Mouse (Mus musculus) midbrain, postnatal 0 days (tissue): ENCODE measurements around the gene Zan. TPM values are rescaled to one million over a fixed set of nuclear protein-coding genes. Genes with fewer than 3 reads are reported as not detected.

Experiments used
- ATAC-seq: fragments of 200-750 bp; cut with Nextera tagmentation; 2 replicates; pipeline ENCODE4 v1.8.0; 2017; ENCODE audit warnings: moderate number of reproducible peaks, mild to moderate bottlenecking, moderate TSS enrichment, moderate library complexity; ENCODE audit not compliant: low FRiP score
- DNase-seq: peaks from one replicate; pipeline ENCODE4 v3.0.0-alpha.2; 2015; ENCODE audit warnings: low spot score
- H3K27ac ChIP-seq: fragments of 300-500 bp; sonication (generic); 2 replicates; pipeline ENCODE4 v1.5.1; 2014; ENCODE audit warnings: low read depth, mild to moderate bottlenecking, low read length, mixed read lengths
- H3K27me3 ChIP-seq: fragments of 300-500 bp; sonication (generic); 2 replicates; pipeline ENCODE4 v1.6.1; 2014; ENCODE audit warnings: low read length, control low read depth, mixed read lengths; ENCODE audit not compliant: insufficient read depth
- H3K36me3 ChIP-seq: fragments of 300-500 bp; sonication (generic); 2 replicates; pipeline ENCODE4 v1.6.1; 2014; ENCODE audit warnings: low read length, control low read depth, mixed read lengths; ENCODE audit not compliant: insufficient read depth
- H3K4me1 ChIP-seq: fragments of 300-500 bp; sonication (generic); 2 replicates; pipeline ENCODE4 v1.6.1; 2014; ENCODE audit warnings: mild to moderate bottlenecking, control low read depth, antibody characterized with exemption, low read length, mixed read lengths; ENCODE audit not compliant: insufficient read depth
- H3K4me2 ChIP-seq: fragments of 300-500 bp; sonication (generic); 2 replicates; pipeline ENCODE4 v1.6.1; 2014; ENCODE audit warnings: low read depth, mild to moderate bottlenecking, low read length, mixed read lengths; ENCODE audit not compliant: poor library complexity, severe bottlenecking
- H3K4me3 ChIP-seq: fragments of 300-500 bp; sonication (generic); 2 replicates; pipeline ENCODE4 v1.5.1; 2014; ENCODE audit warnings: low read depth, mild to moderate bottlenecking, low read length, moderate library complexity
- H3K9ac ChIP-seq: fragments of 300-500 bp; sonication (generic); replicated peaks from 2 replicates; pipeline ENCODE4 v1.6.1; 2014; ENCODE audit warnings: mild to moderate bottlenecking, low read length, moderate library complexity, mixed read lengths; ENCODE audit not compliant: poor library complexity, severe bottlenecking
- H3K9me3 ChIP-seq: fragments of 300-500 bp; sonication (generic); 2 replicates; pipeline ENCODE4 v1.6.1; 2016; ENCODE audit warnings: low read length, control low read depth
- CTCF ChIP-seq: IDR thresholded peaks from 2 replicates; pipeline ENCODE4 v1.5.1; 2016; ENCODE audit warnings: antibody characterized with exemption, mild to moderate bottlenecking
- WGBS: fragments of 180-500 bp; shearing (Covaris S2); extraction: QIAGEN DNeasy Blood & Tissue Kit; methylation state at CpG from one replicate; pipeline ENCODE4 v1.1.7; 2014; 5-methylcytosine and 5-hydroxymethylcytosine counted together
- polyA plus RNA-seq: library from polyadenylated mRNA; unstranded; fragments of >200 nt; fragmentation: Nextera tagmentation; extraction: Ambion mirVana; gene quantifications from 2 replicates; pipeline ENCODE4 v1.2.1, GENCODE M21; 2015
- total RNA-seq: library from RNA; depleted of rRNA; stranded (reverse); fragments of >200 nt; gene quantifications from 2 replicates; pipeline ENCODE4 v1.2.3, GENCODE M21; 2014

Gene Zan
- total and polyA plus RNA-seq, 2 experiments from 2014 or later, result 0.31 to 0.99 TPM

DNA sequence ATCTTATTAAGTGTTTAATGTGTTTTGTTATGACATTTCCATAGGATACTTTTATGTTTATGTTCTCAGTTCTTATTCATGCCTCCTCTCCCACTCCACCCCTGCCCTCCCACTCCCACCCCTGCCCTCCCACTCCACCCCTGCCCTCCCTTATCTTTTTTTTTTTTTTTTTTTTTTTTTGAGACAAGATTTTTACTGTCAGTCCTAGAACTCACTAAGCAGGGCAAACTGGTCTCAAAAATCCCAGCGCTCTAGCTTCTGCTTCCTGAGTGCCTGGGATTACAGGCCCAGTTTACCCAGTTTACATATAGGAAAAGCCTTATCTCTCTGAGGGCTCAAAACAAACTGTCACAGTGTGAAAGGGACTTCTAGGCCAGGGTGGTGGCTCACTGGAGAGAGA is 130.5 kb downstream of the Zan start:
- no peak for DNase-seq
- Histone ChIP-seq H3K9me3 (no peaks in the 10 kb centered on the region), H3K27me3 (peaks cover 22% of the 10 kb centered on the region), H3K4me1 (peaks cover 9% of the 10 kb centered on the region), H3K4me2 (no peak overlapping the region), H3K9ac (no peak overlapping the region), H3K36me3 (no peaks in the 10 kb centered on the region), H3K27ac (no peak overlapping the region), H3K4me3 (no peak overlapping the region)
- no peak for TF ChIP-seq CTCF
- ATAC-seq, result no peak
- WGBS, result 88% methylated on average over 1 of the region's 1 CpGs

DNA sequence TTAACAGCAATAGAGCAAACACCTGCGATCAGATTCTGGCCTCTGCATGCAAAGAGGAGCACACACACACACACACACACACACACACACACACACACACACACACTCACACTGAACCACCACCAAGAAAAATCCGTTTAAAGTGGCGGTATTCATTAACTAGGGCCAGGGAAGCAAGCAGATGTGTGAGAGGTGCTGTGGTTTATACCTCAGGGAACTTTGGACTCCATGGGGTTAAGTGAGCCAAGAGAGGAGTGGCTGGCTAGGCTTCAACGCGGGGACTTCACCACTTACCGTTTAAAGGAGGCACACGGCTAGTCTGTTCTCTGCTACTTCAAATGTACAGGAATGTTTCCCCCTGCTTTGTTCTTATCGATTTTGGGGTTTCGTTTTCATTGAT is 131.0 kb downstream of the Zan start:
- Histone ChIP-seq H3K36me3 (no peaks in the 10 kb centered on the region), H3K27me3 (peaks cover 18% of the 10 kb centered on the region)

DNA sequence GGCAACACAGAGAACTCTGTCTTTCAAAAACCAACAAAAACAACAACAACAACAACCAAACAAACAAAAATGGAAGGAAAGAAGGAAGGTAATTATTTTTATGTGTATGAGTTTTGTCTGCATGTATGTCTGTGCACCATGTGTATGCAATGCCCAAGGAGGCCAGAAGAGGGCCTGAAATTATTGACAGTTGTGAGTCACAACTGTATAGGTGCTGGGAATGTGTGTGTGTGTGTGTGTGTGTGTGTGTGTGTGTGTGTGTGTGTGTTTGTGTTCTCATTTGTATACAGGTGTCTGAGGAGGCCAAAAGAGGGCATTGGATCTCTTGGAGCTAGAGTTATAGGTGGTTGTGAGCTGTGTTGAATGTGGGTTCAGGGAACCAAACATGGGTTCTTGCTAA is 133.0 kb downstream of the Zan start:
- H3K27ac ChIP-seq, result no peak overlapping the region
- H3K4me1 ChIP-seq, result peaks cover 6% of the 10 kb centered on the region
- H3K4me2 ChIP-seq, result no peak overlapping the region
- peak; percentile 28; the same call in 1 of the 2 replicates for TF ChIP-seq CTCF
- DNase-seq, result no peak
- no peaks in the 10 kb centered on the region for H3K36me3 ChIP-seq
- H3K4me3 ChIP-seq, result no peak overlapping the region
- H3K27me3 ChIP-seq, result peaks cover 6% of the 10 kb centered on the region; the same call in 1 of the 2 replicates
- no peak for ATAC-seq
- H3K9me3 ChIP-seq, result no peaks in the 10 kb centered on the region
- H3K9ac ChIP-seq, result no peak overlapping the region

More for the DNA sequence above, 131.0 kb downstream of the Zan start:
- Histone ChIP-seq H3K4me2 (no peak overlapping the region), H3K9ac (no peak overlapping the region), H3K4me1 (peaks cover 9% of the 10 kb centered on the region), H3K27ac (no peak overlapping the region), H3K9me3 (no peaks in the 10 kb centered on the region), H3K4me3 (no peak overlapping the region)
- no peak for DNase-seq
- TF ChIP-seq CTCF, result no peak
- WGBS, result 24% methylated on average over 9 of the region's 9 CpGs
- ATAC-seq, result no peak

DNA sequence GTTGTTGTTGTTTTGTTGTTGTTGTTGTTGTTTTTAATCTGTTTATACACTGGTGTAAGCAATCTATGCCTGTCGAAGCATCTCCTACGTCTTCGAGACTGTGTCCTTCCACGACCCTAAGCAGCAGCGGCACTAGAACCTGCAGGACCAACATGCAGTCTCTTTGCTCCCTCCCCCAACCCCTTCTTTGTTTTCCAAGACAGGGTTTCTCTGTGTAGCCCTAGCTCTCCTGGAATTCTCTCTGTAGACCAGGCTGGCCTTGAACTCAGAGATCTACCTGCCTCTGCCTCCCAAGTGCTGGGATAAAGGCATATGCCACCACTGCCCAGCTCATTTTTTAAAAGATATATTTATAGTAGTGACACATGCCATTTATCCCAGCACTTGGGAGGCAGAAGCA is 133.5 kb downstream of the Zan start:
- DNase-seq, result no peak
- TF ChIP-seq CTCF, result no peak
- no peak for ATAC-seq
- Histone ChIP-seq H3K9me3 (no peaks in the 10 kb centered on the region), H3K27me3 (peaks cover 2% of the 10 kb centered on the region; the same call in 1 of the 2 replicates), H3K4me1 (peaks cover 2% of the 10 kb centered on the region), H3K36me3 (no peaks in the 10 kb centered on the region), H3K4me2 (no peak overlapping the region), H3K27ac (no peak overlapping the region), H3K4me3 (no peak overlapping the region), H3K9ac (no peak overlapping the region)
- WGBS, result 96% methylated on average over 5 of the region's 5 CpGs

DNA sequence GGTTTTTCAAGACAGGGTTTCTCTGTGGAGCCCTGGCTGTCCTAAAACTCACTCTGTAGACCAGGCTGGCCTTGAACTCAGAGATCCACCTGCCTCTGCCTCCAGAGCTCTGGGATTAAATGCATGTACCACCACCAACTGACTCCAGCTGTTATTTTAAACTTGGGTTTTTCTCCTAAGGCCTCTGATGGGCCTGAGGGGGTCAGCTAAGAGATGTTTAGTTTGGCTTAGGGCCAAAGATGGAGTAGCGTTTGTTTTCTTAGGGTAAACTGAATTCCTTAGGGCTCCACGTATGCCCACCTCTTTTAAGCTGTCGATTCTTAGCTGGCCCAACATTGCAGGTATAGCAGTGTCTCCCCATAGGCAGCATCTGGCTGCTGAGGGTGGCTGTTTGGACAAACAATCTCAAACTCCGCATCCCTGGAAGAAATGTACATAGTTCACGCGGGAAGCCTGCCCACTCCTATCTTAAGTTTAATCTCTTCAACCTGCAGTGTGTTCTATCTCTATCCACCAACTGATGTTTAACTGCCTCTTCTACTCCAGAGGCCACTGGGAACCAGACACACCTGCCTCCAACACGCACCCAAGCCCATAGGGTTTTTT is 134.4 kb downstream of the Zan start:
- Histone ChIP-seq H3K4me1 (peaks cover 2% of the 10 kb centered on the region; the same call in 1 of the 2 replicates), H3K27me3 (no peaks in the 10 kb centered on the region), H3K27ac (no peak overlapping the region), H3K4me3 (no peak overlapping the region), H3K9me3 (no peaks in the 10 kb centered on the region), H3K9ac (no peak overlapping the region), H3K4me2 (no peak overlapping the region), H3K36me3 (no peaks in the 10 kb centered on the region)
- no peak for ATAC-seq
- WGBS, result 79% methylated on average over 7 of the region's 7 CpGs
- no peak for TF ChIP-seq CTCF
- no peak for DNase-seq

DNA sequence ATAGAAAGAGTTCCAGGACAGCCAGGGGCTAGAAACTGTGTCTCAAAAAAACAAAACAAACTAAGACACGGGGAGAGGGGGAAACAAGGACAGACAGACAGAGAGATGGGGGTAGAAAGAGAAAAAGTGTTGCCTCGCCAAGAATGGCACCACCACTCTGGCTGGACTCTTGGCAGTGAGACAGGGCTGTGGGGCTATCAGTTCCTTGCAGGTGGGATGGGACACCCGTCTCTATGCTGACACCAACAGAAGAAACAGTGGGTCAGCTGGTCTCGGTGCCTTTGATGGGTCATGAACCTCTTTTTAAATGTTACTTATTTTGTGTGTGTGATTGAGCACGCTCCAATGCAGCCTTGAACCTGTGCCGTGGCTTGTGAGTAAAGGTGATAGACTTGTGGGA is 136.6 kb downstream of the Zan start:
- H3K27me3 ChIP-seq, result no peaks in the 10 kb centered on the region
- peak overlapping the region; percentile 71; the same call in 1 of the 2 replicates for H3K27ac ChIP-seq
- no peak overlapping the region for H3K9ac ChIP-seq
- no peaks in the 10 kb centered on the region for H3K36me3 ChIP-seq
- WGBS, result 79% methylated on average over 6 of the region's 6 CpGs
- ATAC-seq (no peak), DNase-seq (no peak)
- TF ChIP-seq CTCF, result no peak
- H3K9me3 ChIP-seq, result no peaks in the 10 kb centered on the region
- H3K4me2 ChIP-seq, result peak overlapping the region; percentile 81
- peak overlapping the region; percentile 36; the same call in 1 of the 2 replicates for H3K4me3 ChIP-seq
- H3K4me1 ChIP-seq, result peaks cover 2% of the 10 kb centered on the region; the same call in 1 of the 2 replicates
